Comparison of ENCODE assay signal across 11 mouse cellular contexts in the genomic region with DNA sequence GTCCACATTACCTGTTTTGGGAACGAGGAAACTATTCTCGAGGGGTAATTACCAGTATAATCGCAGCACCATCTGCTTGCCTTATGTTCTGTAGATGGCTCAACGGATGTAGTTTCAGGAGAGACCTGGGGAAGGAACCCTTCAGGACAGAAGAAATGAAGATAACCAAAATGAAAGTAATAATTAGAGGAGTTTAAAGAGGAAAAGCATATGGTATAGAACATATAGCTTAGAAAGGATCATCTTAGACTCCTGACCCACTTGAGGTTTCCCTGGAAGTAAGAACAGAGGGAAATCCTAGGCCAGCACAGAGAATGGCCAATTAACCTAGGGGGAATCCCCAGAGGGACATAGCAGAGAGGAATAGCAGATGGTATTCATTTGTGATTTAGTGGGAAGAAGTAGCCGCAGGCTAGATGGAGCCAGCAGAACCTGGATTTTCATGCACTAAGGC.
DNase-seq lines count a peak whose midpoint lies in the region; ATAC-seq lines count a peak whose summit lies in the region.
"Had no signal": no experiment of that assay in that cellular context is flagged by ENCODE, and none has a peak within 500 bp of the region (broad histone marks: within the 10 kb centered on the region; RNA-seq: fewer than 3 reads in every experiment).

No protein-coding gene starts in this region.

- ATAC-seq in forebrain, embryonic 12.5 days (ENCODE audit: low FRiP score), result peak; percentile 72; the same call in 1 of the 2 replicates
- ATAC-seq in forebrain, embryonic 16.5 days, result no peak
- ATAC-seq in neural tube, embryonic 11.5 days (ENCODE audit: insufficient read depth, low FRiP score, low TSS enrichment), result peak; percentile 71; the same call in 1 of the 2 replicates
- no peak for ATAC-seq in kidney, embryonic 16.5 days (ENCODE audit: low FRiP score, low TSS enrichment)

- no peak overlapping the region for H3K4me2 ChIP-seq in forebrain, embryonic 12.5 days
- no peak overlapping the region for H3K4me2 ChIP-seq in forebrain, embryonic 16.5 days (ENCODE audit: low read length)
- H3K4me2 ChIP-seq in neural tube, embryonic 11.5 days (ENCODE audit: low read depth), result no peak overlapping the region
- no peak overlapping the region for H3K4me2 ChIP-seq in kidney, embryonic 16.5 days (replicated peaks; ENCODE audit: low read depth, low read length)
- H3K4me2 ChIP-seq: heart, embryonic 11.5 days had no signal

- no peak overlapping the region for H3K4me3 ChIP-seq in forebrain, embryonic 12.5 days (replicated peaks)
- no peak overlapping the region for H3K4me3 ChIP-seq in forebrain, embryonic 16.5 days (replicated peaks; ENCODE audit: low read length)
- H3K4me3 ChIP-seq in neural tube, embryonic 11.5 days (ENCODE audit: low read depth, low read length), result no peak overlapping the region
- H3K4me3 ChIP-seq in kidney, embryonic 16.5 days (ENCODE audit: low read length), result no peak overlapping the region

- H3K27me3 ChIP-seq in forebrain, embryonic 12.5 days, result no peaks in the 10 kb centered on the region
- H3K27me3 ChIP-seq in forebrain, embryonic 16.5 days (replicated peaks; ENCODE audit: control insufficient read depth, insufficient read depth, low read length), result no peaks in the 10 kb centered on the region
- H3K27me3 ChIP-seq in neural tube, embryonic 11.5 days (ENCODE audit: control insufficient read depth, insufficient read depth, low read length), result no peaks in the 10 kb centered on the region
- no peaks in the 10 kb centered on the region for H3K27me3 ChIP-seq in kidney, embryonic 16.5 days (ENCODE audit: insufficient read depth, low read length)

- peak; percentile 75 to 76 for DNase-seq in cerebellum, postnatal 10 days
- DNase-seq in forelimb bud, embryonic 11.5 days (ENCODE audit: low read depth, low spot score), result peak; percentile 63
- DNase-seq in neural tube, embryonic 11.5 days (ENCODE audit: low spot score), result peak; percentile 33
- no peak for DNase-seq in thymus, postnatal 4 days
- no peak for DNase-seq in adrenal gland, adult 8-10 months
- DNase-seq: adrenal gland, postnatal 14 days had no signal

- no peaks in the 10 kb centered on the region for H3K9me3 ChIP-seq in forebrain, embryonic 12.5 days
- no peaks in the 10 kb centered on the region for H3K9me3 ChIP-seq in forebrain, embryonic 16.5 days (ENCODE audit: control insufficient read depth, low read length)
- H3K9me3 ChIP-seq in neural tube, embryonic 11.5 days (ENCODE audit: control insufficient read depth, low read length), result no peaks in the 10 kb centered on the region
- no peaks in the 10 kb centered on the region for H3K9me3 ChIP-seq in kidney, embryonic 16.5 days (ENCODE audit: low read length)

- H3K9ac ChIP-seq in forebrain, embryonic 12.5 days, result no peak overlapping the region
- H3K9ac ChIP-seq in forebrain, embryonic 16.5 days (replicated peaks; ENCODE audit: low read depth, low read length), result no peak overlapping the region
- H3K9ac ChIP-seq in neural tube, embryonic 11.5 days (ENCODE audit: low read length), result no peak overlapping the region
- H3K9ac ChIP-seq in kidney, embryonic 16.5 days (replicated peaks; ENCODE audit: low read length), result no peak overlapping the region

- no peaks in the 10 kb centered on the region for H3K36me3 ChIP-seq in forebrain, embryonic 12.5 days (replicated peaks)
- H3K36me3 ChIP-seq in forebrain, embryonic 16.5 days (ENCODE audit: control insufficient read depth, insufficient read depth), result no peaks in the 10 kb centered on the region
- H3K36me3 ChIP-seq in neural tube, embryonic 11.5 days (ENCODE audit: control insufficient read depth, insufficient read depth, low read length), result no peaks in the 10 kb centered on the region
- H3K36me3 ChIP-seq in kidney, embryonic 16.5 days (ENCODE audit: insufficient read depth, low read length), result no peaks in the 10 kb centered on the region

- H3K4me1 ChIP-seq in forebrain, embryonic 12.5 days, result no peaks in the 10 kb centered on the region
- H3K4me1 ChIP-seq in forebrain, embryonic 16.5 days (replicated peaks; ENCODE audit: control insufficient read depth, insufficient read depth, low read length), result no peaks in the 10 kb centered on the region
- no peaks in the 10 kb centered on the region for H3K4me1 ChIP-seq in neural tube, embryonic 11.5 days (ENCODE audit: control insufficient read depth, insufficient read depth, low read length)
- no peaks in the 10 kb centered on the region for H3K4me1 ChIP-seq in kidney, embryonic 16.5 days (ENCODE audit: insufficient read depth, low read length)

- 0 out of 2 replicates have a peak overlapping the region, but pooled peaks have one; percentile 42 for H3K27ac ChIP-seq in forebrain, embryonic 12.5 days
- no peak overlapping the region for H3K27ac ChIP-seq in forebrain, embryonic 16.5 days (ENCODE audit: low read length)
- H3K27ac ChIP-seq in neural tube, embryonic 11.5 days (ENCODE audit: low read depth, low read length), result no peak overlapping the region
- no peak overlapping the region for H3K27ac ChIP-seq in kidney, embryonic 16.5 days (ENCODE audit: low read length)
- H3K27ac ChIP-seq: kidney, postnatal 0 days had no signal

- WGBS in forebrain, embryonic 12.5 days, result 70% methylated on average over 5 of the region's 5 CpGs
- 54% methylated on average over 5 of the region's 5 CpGs for WGBS in forebrain, embryonic 16.5 days
- WGBS in neural tube, embryonic 11.5 days, result 48% methylated on average over 5 of the region's 5 CpGs
- 74% methylated on average over 5 of the region's 5 CpGs for WGBS in kidney, embryonic 16.5 days

Comparison
In these comparisons a context has a peak if more than half of its experiments do, and no peak if none do; other contexts are left out.
1. ATAC-seq: peak in forebrain, embryonic 12.5 days (single experiment) and neural tube, embryonic 11.5 days (single experiment); none in forebrain, embryonic 16.5 days (single experiment) and kidney, embryonic 16.5 days (single experiment).
2. DNase-seq: peak in cerebellum, postnatal 10 days (2 of 2), forelimb bud, embryonic 11.5 days (single experiment) and neural tube, embryonic 11.5 days (single experiment); none in thymus, postnatal 4 days (single experiment) and adrenal gland, adult 8-10 months (single experiment).